Mouse (Mus musculus): ENCODE data around the gene Pgpep1. TPM values are rescaled to one million over a fixed set of nuclear protein-coding genes. Genes with fewer than 3 reads are reported as not detected.

The Pgpep1 gene
- polyA plus RNA-seq, 1 experiment: 129 TPM

DNA sequence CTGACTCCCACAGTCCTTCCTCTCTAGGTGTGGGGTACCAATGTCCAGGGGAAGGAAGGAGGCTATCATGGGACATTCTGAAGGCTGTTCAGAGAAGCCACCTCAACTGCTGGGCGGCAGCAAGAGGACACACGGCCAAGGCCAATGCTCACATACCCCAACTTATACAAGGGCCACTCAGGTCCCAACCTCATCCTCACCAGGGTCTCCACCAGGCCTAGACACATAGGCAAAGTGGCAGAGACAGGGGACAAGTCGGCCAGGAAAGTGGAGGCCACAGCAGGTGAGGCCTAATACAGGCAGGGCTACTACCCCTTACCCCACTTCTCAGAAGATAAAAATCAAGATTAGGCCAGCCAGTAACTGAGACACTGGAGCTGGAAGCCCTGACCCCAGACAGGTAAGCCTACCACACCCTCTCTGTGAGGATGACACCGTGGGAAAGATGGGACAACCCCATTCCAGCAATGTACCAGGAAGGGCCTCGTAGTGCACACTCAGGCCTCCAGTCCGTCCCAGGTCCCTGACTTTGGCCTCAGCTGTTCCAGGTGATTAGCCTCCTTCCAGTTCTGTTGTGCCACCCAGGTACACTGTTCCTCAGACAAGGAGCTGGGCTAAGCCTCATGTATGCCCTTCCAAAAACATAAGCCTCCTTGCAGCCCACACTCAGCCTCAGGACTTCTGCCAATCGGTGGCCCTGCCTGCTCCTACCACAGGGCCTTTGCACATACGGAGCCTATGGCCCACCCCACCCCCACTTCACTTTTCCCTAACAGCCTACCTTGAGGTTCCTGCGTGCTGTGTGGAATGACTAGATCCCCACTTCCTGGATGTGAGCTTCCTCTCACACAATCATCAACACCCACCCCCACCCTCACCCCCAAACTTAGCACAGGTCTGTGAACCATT, 54.1 kb downstream of the Pgpep1 start:
- 83% methylated on average over 9 of the region's 9 CpGs for WGBS
- H3K4me1 ChIP-seq (ENCODE audit: control insufficient read depth, insufficient read depth, insufficient read length, low read length): peaks cover 22% of the 10 kb centered on the region
- H3K36me3 ChIP-seq (ENCODE audit: control insufficient read depth, insufficient read depth, low read length): 0 out of 2 replicates have a peak, but pooled peaks cover 2% of the 10 kb centered on the region
- TF ChIP-seq POLR2A (IDR thresholded peaks at IDR 0.05; ENCODE audit: low read depth, low read length): no peak
- TF ChIP-seq CTCF (IDR thresholded peaks at IDR 0.05; ENCODE audit: extremely low read depth, insufficient read length, insufficient replicate concordance, low read depth, low read length): no peak
- H3K27me3 ChIP-seq (ENCODE audit: control insufficient read depth, insufficient read depth, low read length): no peaks in the 10 kb centered on the region
- H3K27ac ChIP-seq (ENCODE audit: insufficient read depth, low read depth, low read length): no peak overlapping the region
- no peak overlapping the region for H3K4me3 ChIP-seq (ENCODE audit: low read depth, low read length)

DNA sequence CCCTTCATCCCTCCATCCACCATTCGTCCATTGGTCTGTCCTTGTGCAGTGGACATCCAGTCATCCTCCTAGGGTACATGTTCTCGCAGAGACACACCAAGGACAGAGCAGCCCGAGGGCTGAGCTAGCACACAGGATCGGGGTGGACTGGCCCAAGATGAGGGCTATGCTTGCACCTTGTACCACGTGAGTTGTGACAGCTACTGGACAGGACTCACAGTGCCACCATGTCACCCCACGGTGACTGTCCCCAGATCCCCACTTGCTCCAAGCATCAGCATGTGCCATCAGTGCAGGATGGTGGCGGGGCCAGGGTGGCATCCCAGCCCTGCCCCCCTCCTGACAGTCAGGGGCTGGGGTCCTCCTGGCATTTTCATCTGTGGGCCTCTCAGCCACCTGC, 55.6 kb downstream of the Pgpep1 start:
- TF ChIP-seq CTCF (IDR thresholded peaks at IDR 0.05; ENCODE audit: extremely low read depth, insufficient read length, insufficient replicate concordance, low read depth, low read length) (no peak), POLR2A (IDR thresholded peaks at IDR 0.05; ENCODE audit: low read depth, low read length) (no peak)
- 0 out of 2 replicates have a peak, but pooled peaks cover 2% of the 10 kb centered on the region for H3K36me3 ChIP-seq (ENCODE audit: control insufficient read depth, insufficient read depth, low read length)
- no peak overlapping the region for H3K27ac ChIP-seq (ENCODE audit: insufficient read depth, low read depth, low read length)
- peaks cover 22% of the 10 kb centered on the region for H3K4me1 ChIP-seq (ENCODE audit: control insufficient read depth, insufficient read depth, insufficient read length, low read length)
- WGBS: 90% methylated on average over 7 of the region's 7 CpGs
- no peak overlapping the region for H3K4me3 ChIP-seq (ENCODE audit: low read depth, low read length)
- H3K27me3 ChIP-seq (ENCODE audit: control insufficient read depth, insufficient read depth, low read length): no peaks in the 10 kb centered on the region

DNA sequence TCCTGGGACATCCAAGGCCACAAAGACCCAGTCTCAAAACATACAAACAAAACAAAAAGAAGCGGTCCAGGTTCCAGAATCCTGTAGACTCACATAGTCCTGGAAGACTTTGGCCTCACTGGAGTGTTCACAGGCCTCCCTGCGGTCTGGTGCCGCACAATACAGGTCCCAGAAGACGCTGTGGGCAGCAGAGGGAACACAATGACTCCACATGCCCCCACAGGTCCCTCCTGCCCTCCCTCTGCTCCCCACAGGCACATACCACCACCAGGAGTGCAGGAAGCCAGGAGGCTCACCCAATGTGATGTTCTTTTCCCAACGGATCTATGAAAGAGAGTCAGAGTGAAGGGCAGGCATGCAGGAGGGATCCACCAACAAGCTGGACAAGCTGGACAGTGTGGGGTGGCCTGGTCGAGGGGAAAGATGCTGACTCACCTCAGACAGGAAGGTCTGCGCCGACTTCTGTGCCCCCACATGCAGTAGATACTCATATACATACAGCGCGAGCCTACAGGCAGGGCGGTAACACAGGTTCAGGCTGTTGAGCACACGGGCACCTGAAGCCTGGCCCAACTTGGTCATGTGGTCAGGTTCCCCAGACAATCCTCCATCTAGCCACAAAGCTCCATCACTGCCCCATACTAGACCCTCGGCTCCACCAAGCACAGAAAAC, 57.9 kb downstream of the Pgpep1 start:
- Histone ChIP-seq H3K27ac (ENCODE audit: insufficient read depth, low read depth, low read length) (no peak overlapping the region), H3K27me3 (ENCODE audit: control insufficient read depth, insufficient read depth, low read length) (no peaks in the 10 kb centered on the region), H3K36me3 (ENCODE audit: control insufficient read depth, insufficient read depth, low read length) (peaks cover 7% of the 10 kb centered on the region; the same call in 1 of the 2 replicates), H3K4me1 (ENCODE audit: control insufficient read depth, insufficient read depth, insufficient read length, low read length) (peaks cover 10% of the 10 kb centered on the region), H3K4me3 (ENCODE audit: low read depth, low read length) (no peak overlapping the region)
- TF ChIP-seq POLR2A (IDR thresholded peaks at IDR 0.05; ENCODE audit: low read depth, low read length) (no peak), CTCF (IDR thresholded peaks at IDR 0.05; ENCODE audit: extremely low read depth, insufficient read length, insufficient replicate concordance, low read depth, low read length) (no peak)
- WGBS: 93% methylated on average over 13 of the region's 13 CpGs

DNA sequence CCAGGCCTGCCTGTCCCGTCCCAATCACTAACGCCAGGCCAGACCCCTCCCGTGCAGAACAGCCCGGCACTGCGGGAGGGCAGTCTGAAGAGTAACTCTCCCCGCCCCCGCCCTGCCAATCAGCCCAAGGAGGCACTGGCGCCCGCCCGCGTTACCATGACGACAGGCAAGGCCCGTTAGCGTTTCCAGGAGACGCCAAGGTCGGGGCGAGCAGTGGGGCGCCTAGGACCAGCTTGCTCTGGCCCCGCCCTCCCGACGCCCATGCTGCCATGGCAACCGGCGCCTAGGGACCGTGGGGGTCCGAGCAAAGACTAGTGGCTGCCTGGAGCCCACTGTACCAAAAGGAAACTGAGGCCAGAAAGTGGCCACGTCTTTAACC, 58.9 kb downstream of the Pgpep1 start:
- Histone ChIP-seq H3K36me3 (ENCODE audit: control insufficient read depth, insufficient read depth, low read length) (peaks cover 12% of the 10 kb centered on the region; the same call in 1 of the 2 replicates), H3K27me3 (ENCODE audit: control insufficient read depth, insufficient read depth, low read length) (no peaks in the 10 kb centered on the region), H3K4me1 (ENCODE audit: control insufficient read depth, insufficient read depth, insufficient read length, low read length) (peaks cover 6% of the 10 kb centered on the region), H3K27ac (ENCODE audit: insufficient read depth, low read depth, low read length) (no peak overlapping the region), H3K4me3 (ENCODE audit: low read depth, low read length) (0 out of 2 replicates have a peak overlapping the region, but pooled peaks have one; percentile 14)
- 16% methylated on average over 26 of the region's 26 CpGs for WGBS
- no peak for TF ChIP-seq CTCF (IDR thresholded peaks at IDR 0.05; ENCODE audit: extremely low read depth, insufficient read length, insufficient replicate concordance, low read depth, low read length)
- TF ChIP-seq POLR2A (IDR thresholded peaks at IDR 0.05; ENCODE audit: low read depth, low read length): no peak

DNA sequence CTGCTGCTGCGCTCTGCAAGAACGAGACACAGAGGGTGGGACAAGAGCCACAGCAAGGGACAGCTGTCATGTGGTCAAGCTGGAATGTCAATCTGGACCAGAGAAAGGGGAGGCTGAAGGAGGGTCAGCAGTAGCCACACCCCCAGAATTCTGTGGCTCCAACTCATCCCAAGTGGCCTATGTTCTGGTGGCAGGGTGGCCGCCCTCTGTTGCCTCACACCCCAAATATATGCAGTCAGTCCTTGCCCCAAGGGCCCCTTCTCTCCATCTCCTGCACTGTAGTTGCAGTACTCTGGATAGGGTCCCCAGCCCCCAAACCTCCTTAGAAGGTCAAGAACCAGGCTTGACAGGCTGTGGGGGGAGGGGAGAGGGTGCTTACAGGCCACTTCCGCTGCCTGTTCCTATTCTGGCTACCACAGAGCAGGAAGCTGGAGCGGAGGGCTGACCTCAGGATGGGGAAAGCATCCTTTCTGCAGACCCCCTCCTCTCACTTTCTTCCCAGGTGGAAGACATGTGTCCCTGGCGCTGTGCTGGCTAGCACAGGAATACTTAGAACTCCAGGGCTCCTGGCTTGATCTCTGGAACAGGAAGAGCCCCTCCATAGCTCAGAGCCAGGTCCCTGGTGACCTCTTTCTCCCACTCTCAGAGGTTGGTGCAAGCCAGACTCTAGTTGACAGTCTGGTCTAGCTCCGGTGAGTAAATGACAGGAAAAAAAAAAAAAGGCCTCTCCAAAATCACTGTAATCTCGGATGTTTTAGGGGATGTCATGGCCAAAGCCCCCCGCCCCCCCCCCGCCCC, 59.5 kb downstream of the Pgpep1 start:
- no peaks in the 10 kb centered on the region for H3K27me3 ChIP-seq (ENCODE audit: control insufficient read depth, insufficient read depth, low read length)
- peaks cover 6% of the 10 kb centered on the region for H3K4me1 ChIP-seq (ENCODE audit: control insufficient read depth, insufficient read depth, insufficient read length, low read length)
- no peak for TF ChIP-seq CTCF (IDR thresholded peaks at IDR 0.05; ENCODE audit: extremely low read depth, insufficient read length, insufficient replicate concordance, low read depth, low read length)
- TF ChIP-seq POLR2A (IDR thresholded peaks at IDR 0.05; ENCODE audit: low read depth, low read length): no peak
- H3K36me3 ChIP-seq (ENCODE audit: control insufficient read depth, insufficient read depth, low read length): peaks cover 16% of the 10 kb centered on the region; the same call in 1 of the 2 replicates
- H3K4me3 ChIP-seq (ENCODE audit: low read depth, low read length): no peak overlapping the region
- H3K27ac ChIP-seq (ENCODE audit: insufficient read depth, low read depth, low read length): peak overlapping the region; percentile 6; the same call in 1 of the 2 replicates
- WGBS: 55% methylated on average over 10 of the region's 10 CpGs

DNA sequence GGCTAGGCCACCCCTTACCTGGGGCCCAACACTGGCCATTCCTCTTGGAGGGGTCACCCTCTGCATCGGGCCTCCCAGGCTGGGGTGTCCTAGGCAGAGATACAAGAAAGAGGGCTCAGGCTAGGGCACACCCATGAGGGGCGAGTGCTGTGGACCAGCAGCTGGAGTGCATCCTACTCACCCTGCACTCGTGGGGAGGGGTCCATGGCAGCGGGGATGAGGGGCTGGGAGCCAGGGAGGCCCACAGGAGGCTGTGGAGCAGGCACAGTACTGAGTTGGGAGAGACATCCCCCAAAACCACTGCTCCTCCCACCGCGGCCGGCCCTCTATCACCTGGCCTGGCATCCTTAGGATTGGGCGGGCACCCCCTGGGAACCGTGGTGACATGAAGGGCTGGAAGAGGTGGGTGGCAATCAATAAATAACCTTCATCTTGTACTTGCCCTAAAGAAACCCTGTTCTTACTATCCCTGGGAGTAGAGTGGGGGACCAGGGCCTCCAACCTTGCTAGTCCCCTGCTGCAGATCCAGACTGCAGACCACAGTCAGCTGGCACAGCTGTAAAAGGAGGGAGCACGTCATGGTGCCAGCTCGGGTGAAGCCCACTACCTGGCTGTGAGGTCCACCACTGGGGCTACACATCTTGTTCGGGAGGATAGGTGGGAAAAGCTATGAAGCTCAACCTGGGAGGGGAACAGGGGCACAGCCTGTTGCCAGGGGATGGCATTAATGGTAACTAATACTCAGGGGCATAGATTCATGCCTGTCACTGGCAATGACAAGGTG, 60.5 kb downstream of the Pgpep1 start:
- Histone ChIP-seq H3K27ac (ENCODE audit: insufficient read depth, low read depth, low read length) (no peak overlapping the region), H3K36me3 (ENCODE audit: control insufficient read depth, insufficient read depth, low read length) (peaks cover 16% of the 10 kb centered on the region; the same call in 1 of the 2 replicates), H3K4me3 (ENCODE audit: low read depth, low read length) (no peak overlapping the region), H3K4me1 (ENCODE audit: control insufficient read depth, insufficient read depth, insufficient read length, low read length) (peaks cover 13% of the 10 kb centered on the region), H3K27me3 (ENCODE audit: control insufficient read depth, insufficient read depth, low read length) (no peaks in the 10 kb centered on the region)
- no peak for TF ChIP-seq CTCF (IDR thresholded peaks at IDR 0.05; ENCODE audit: extremely low read depth, insufficient read length, insufficient replicate concordance, low read depth, low read length)
- no peak for TF ChIP-seq POLR2A (IDR thresholded peaks at IDR 0.05; ENCODE audit: low read depth, low read length)
- 89% methylated on average over 12 of the region's 12 CpGs for WGBS
